Mouse (Mus musculus): ENCODE measurements around the gene Dlk2. TPM values are rescaled to one million over a fixed set of nuclear protein-coding genes. Genes with fewer than 3 reads are reported as not detected.
A peak's percentile ranks its signal among the peaks of the same experiment; 100 is the strongest.

Gene Dlk2
- polyA plus RNA-seq, 1 experiment from 2014 or later: 5.7 TPM

DNA sequence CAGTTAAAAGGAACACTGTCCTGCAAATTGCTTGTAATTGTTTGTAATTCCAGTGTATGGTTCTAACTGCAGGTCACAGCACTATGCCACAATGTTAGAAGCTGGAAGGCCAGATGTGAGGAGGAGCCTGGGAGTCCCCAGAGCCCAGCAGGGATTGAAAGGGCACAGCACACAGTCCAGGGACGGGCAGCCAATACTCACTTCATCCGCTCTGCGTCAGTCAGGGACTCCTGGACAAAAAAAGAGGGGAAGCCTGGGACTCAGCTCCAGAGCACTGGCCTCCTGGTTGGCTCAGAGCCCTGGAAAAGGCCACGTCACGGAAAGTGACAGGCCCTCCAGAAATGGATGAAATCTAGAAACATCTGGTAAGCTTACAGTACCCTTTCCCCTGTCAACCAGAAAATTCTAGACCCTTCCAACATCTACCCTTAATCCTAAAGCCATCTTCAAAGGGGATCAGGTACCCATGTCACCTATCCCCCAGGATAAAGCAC is 35.0 kb upstream of the Dlk2 start:
- no peak for ATAC-seq (ENCODE audit: insufficient read depth, low FRiP score, low read depth)
- Histone ChIP-seq H3K27me3 (replicated peaks) (no peaks in the 10 kb centered on the region), H3K27ac (no peak overlapping the region), H3K4me3 (replicated peaks) (no peak overlapping the region), H3K9ac (no peak overlapping the region), H3K4me2 (no peak overlapping the region), H3K4me1 (0 out of 2 replicates have a peak, but pooled peaks cover 9% of the 10 kb centered on the region), H3K9me3 (no peaks in the 10 kb centered on the region), H3K36me3 (peaks cover 63% of the 10 kb centered on the region)
- 87% methylated on average over 5 of the region's 5 CpGs for WGBS

DNA sequence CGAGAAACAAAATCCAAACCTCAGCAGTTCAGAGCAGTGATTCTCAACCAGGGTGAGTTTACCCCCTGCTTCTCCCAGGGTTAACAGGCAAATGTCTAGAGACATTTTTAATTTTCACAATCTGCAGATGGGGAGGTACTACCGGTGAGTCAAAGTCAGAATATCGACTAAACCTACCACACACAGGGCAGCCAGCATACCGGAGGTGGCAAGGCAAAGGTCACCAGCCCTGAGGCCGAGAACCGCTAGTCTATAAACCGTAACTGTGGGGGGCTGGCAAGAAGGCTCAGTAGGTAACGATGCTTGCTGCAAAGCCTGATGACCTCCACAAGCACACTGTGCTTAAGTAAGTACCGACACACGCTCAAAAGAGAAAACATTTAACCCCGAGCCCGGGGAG is 31.7 kb upstream of the Dlk2 start:
- Histone ChIP-seq H3K27ac (no peak overlapping the region; the same call in 1 of the 2 replicates), H3K36me3 (peaks cover 39% of the 10 kb centered on the region), H3K27me3 (replicated peaks) (no peaks in the 10 kb centered on the region), H3K9ac (no peak overlapping the region), H3K4me2 (no peak overlapping the region), H3K4me3 (replicated peaks) (no peak overlapping the region), H3K9me3 (no peaks in the 10 kb centered on the region), H3K4me1 (peaks cover 21% of the 10 kb centered on the region)
- ATAC-seq (ENCODE audit: insufficient read depth, low FRiP score, low read depth): no peak
- 87% methylated on average over 12 of the region's 12 CpGs for WGBS

DNA sequence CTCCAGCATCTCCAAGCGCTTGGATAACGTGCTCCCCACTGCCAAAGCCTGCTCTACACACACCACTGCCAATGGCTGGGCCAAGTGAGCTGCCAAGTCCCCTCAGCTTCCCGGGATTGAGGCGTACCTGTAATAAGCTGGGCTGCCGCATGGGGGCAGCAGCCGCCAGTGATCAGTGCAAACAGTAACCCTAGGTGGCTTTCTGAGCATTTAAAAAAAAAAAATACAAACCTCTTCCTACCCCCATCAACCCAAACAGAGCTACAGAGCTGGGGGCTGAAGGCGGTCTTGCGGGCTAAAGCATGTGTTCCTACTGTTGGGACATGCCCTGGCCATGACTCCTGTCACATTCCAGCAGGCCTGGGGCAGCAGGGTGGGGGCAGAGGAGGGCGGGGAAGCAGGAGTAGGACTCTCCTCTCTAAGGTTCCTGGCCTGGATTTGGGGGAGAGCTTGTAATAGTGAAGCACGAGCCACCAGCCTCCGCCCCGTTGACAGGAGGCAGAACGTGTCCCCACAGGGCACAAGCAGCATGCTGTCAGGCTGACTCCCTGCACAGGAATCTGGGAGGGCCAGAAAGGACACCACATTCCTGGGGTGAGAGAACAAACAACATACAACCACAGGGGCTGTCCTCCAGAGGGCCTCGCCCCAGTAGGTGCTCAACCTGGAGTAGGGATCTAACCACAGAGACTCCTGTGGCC is 31.2 kb upstream of the Dlk2 start:
- peaks cover 37% of the 10 kb centered on the region for H3K36me3 ChIP-seq
- peak; percentile 62 for ATAC-seq (ENCODE audit: insufficient read depth, low FRiP score, low read depth)
- peaks cover 22% of the 10 kb centered on the region for H3K4me1 ChIP-seq
- H3K9me3 ChIP-seq: no peaks in the 10 kb centered on the region
- H3K4me2 ChIP-seq: no peak overlapping the region
- H3K27ac ChIP-seq: peak overlapping the region; percentile 70; the same call in 1 of the 2 replicates
- H3K4me3 ChIP-seq (replicated peaks): no peak overlapping the region
- H3K9ac ChIP-seq: no peak overlapping the region
- 25% methylated on average over 14 of the region's 14 CpGs for WGBS
- H3K27me3 ChIP-seq (replicated peaks): no peaks in the 10 kb centered on the region

DNA sequence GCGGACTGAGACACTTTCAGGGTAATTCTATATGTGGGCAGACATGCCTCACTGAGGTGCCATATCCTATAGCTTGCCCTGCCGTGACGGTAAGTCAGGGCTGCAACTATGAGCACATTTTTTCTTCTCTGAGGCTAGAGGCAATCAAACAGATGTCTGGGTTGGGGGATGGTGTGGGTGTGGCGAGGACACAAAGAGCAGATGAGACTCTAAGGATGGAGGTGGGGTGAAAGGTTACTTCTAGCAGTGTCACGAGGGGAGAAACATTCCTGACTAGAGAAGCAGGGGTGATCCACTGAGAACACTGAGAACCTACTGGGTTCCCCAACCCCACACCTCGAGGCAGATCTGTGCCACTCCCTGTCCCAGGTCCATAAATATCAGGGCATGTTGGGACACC is 30.2 kb upstream of the Dlk2 start:
- no peak overlapping the region for H3K4me3 ChIP-seq (replicated peaks)
- H3K36me3 ChIP-seq: peaks cover 35% of the 10 kb centered on the region
- H3K4me1 ChIP-seq: peaks cover 22% of the 10 kb centered on the region
- peak overlapping the region; percentile 70 for H3K27ac ChIP-seq
- H3K27me3 ChIP-seq (replicated peaks): no peaks in the 10 kb centered on the region
- no peak overlapping the region for H3K4me2 ChIP-seq
- ATAC-seq (ENCODE audit: insufficient read depth, low FRiP score, low read depth): no peak
- no peak overlapping the region for H3K9ac ChIP-seq
- no peaks in the 10 kb centered on the region for H3K9me3 ChIP-seq
- WGBS: 49% methylated on average over 6 of the region's 6 CpGs

DNA sequence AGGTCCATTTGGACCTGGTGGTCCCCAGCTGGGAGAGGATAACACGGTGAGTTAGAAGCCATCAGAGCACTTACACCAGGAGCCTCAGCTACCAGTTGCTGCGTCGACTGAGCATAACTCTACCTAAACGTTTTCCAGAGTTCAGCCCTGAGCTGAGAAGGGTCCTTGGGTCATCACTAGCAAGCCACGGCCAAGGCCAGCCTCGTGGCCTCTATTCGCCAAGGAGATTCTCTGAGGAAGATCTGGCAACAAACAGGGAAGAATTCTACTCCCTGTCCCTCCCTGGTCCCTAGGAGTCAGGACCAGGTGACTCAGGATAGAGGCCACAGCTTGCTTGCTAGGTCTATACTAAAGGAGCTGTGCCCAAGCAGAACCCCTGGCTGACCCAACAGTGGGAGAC is 29.7 kb upstream of the Dlk2 start:
- no peak overlapping the region for H3K9ac ChIP-seq
- no peak overlapping the region for H3K4me3 ChIP-seq (replicated peaks)
- H3K27me3 ChIP-seq (replicated peaks): no peaks in the 10 kb centered on the region
- H3K4me2 ChIP-seq: no peak overlapping the region
- peaks cover 22% of the 10 kb centered on the region for H3K4me1 ChIP-seq
- H3K9me3 ChIP-seq: no peaks in the 10 kb centered on the region
- peaks cover 31% of the 10 kb centered on the region for H3K36me3 ChIP-seq
- 79% methylated on average over 7 of the region's 7 CpGs for WGBS
- no peak overlapping the region for H3K27ac ChIP-seq
- no peak for ATAC-seq (ENCODE audit: insufficient read depth, low FRiP score, low read depth)

DNA sequence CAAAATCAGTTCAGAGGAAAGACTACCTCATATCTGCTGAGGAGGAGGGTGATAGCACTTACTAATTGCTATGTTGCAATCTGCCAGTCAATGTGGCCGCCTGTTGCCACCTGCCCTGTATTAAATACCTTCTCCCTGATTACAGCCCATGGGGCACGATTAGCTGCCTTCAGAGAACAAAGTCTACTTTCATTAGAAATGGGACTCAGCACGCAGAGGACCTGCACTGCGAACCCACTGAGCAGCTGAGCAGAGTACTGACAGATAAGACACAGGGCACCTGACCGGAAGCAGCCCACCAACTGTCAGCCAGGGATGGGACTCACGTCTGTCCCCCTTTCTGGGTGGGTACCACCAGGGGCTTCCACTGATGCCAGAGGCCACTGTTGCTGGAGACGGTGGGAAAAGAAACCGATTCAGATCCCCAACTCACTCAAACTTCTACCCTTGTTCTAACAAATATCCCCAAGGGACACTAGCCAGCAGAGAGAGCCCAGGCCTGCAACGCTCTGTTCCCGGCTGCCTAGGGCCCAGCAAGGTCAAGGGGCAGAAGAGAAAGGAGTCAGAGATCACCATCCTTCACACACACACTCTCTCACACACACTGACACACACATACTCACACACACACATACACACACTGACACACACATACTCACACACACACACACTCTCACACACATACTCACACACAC is 29.0 kb upstream of the Dlk2 start:
- Histone ChIP-seq H3K4me1 (peaks cover 22% of the 10 kb centered on the region), H3K4me2 (no peak overlapping the region), H3K9ac (no peak overlapping the region), H3K36me3 (peaks cover 24% of the 10 kb centered on the region), H3K27me3 (replicated peaks) (no peaks in the 10 kb centered on the region), H3K4me3 (replicated peaks) (no peak overlapping the region), H3K9me3 (no peaks in the 10 kb centered on the region), H3K27ac (0 out of 2 replicates have a peak overlapping the region, but pooled peaks have one; percentile 6)
- no peak; the same call in 1 of the 2 replicates for ATAC-seq (ENCODE audit: insufficient read depth, low FRiP score, low read depth)
- WGBS: 65% methylated on average over 10 of the region's 10 CpGs

DNA sequence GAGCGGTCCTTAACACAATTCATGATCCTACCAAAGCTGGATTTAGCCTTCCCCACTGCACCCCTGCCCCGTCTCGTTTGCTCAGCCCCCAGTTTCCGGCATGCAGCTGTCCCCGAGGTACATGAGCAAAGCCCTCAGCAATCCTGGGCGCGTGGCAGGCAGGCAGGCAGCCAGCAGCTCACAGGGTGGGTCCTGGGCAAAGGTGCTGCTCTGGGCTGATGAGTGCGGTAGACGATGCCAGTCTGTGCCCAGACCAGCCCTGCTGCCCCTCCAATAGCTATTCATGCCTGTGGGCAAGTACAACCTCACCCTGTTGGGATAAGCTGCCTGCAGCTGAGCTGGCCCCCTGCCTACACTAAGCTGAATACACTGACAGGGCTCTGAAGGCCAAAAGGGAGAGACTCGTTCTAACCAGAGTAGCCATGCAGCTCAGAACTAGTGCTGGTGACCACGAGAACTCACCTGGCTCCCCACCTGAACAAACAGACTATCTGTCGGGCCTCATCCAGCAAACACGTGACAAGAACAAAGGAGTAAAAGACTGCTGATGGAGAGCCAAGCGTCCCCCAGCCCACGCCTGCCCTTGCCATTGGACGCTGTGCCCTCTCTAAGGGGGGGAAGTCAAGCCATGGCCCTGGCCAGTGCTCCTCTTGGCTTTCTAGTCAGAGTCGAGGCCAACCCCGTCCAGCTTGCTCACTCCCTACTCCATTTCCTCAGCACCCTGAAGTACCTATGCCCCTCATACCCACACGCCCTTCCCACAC is 27.3 kb upstream of the Dlk2 start:
- Histone ChIP-seq H3K9ac (no peak overlapping the region), H3K9me3 (no peaks in the 10 kb centered on the region), H3K27me3 (replicated peaks) (no peaks in the 10 kb centered on the region), H3K4me2 (no peak overlapping the region), H3K4me3 (replicated peaks) (no peak overlapping the region), H3K4me1 (peaks cover 22% of the 10 kb centered on the region), H3K27ac (peak overlapping the region; percentile 48), H3K36me3 (peaks cover 20% of the 10 kb centered on the region; the same call in 1 of the 2 replicates)
- ATAC-seq (ENCODE audit: insufficient read depth, low FRiP score, low read depth): no peak
- WGBS: 67% methylated on average over 19 of the region's 19 CpGs

DNA sequence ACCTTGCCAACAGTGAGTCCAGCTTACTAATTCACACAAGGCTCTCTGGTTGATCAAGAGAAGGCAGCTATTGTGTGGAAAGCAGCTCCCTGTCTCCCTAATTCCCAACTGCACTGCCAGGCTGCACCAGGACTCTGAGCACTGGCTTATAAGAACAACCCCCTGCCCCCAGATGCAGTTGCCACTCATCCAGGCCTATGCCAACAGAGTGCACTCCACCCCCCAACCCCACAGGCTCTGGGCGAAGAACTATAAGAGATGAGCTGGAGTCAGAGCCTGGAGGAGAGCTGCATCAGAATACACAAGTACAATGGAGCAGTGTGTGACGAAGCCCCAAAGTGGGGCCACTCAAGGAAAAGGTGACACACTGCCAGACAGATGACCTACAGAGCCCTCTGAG is 25.2 kb upstream of the Dlk2 start:
- WGBS: 91% methylated on average over 2 of the region's 2 CpGs
- H3K9ac ChIP-seq: no peak overlapping the region
- 0 out of 2 replicates have a peak, but pooled peaks cover 20% of the 10 kb centered on the region for H3K36me3 ChIP-seq
- H3K27me3 ChIP-seq (replicated peaks): no peaks in the 10 kb centered on the region
- peaks cover 13% of the 10 kb centered on the region for H3K4me1 ChIP-seq
- no peak overlapping the region for H3K27ac ChIP-seq
- no peak for ATAC-seq (ENCODE audit: insufficient read depth, low FRiP score, low read depth)
- H3K9me3 ChIP-seq: no peaks in the 10 kb centered on the region
- no peak overlapping the region for H3K4me3 ChIP-seq (replicated peaks)
- H3K4me2 ChIP-seq: no peak overlapping the region

DNA sequence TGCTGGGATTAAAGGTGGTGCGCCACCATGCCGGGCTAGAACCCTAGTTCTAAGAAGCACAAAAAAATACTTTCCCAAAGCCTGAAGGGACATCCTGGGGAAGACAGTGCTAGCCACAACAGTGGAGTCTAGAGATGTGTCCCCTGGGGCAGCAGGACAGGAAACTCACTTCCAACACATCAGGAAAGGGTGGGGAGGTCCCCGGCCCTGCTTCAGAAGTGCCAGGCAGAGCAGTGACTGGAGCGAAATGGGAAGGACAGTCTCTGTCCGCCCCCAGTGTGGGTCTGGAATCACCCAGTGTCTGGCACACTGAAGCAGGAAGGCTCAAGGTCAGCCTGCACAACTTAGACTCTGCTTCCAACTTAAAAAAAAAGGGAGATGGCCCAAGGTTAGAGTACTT is 24.5 kb upstream of the Dlk2 start:
- Histone ChIP-seq H3K27ac (no peak overlapping the region), H3K9me3 (no peaks in the 10 kb centered on the region), H3K4me3 (replicated peaks) (no peak overlapping the region), H3K36me3 (0 out of 2 replicates have a peak, but pooled peaks cover 20% of the 10 kb centered on the region), H3K4me1 (peaks cover 13% of the 10 kb centered on the region), H3K9ac (no peak overlapping the region), H3K27me3 (replicated peaks) (no peaks in the 10 kb centered on the region), H3K4me2 (no peak overlapping the region)
- ATAC-seq (ENCODE audit: insufficient read depth, low FRiP score, low read depth): no peak
- 85% methylated on average over 5 of the region's 5 CpGs for WGBS

DNA sequence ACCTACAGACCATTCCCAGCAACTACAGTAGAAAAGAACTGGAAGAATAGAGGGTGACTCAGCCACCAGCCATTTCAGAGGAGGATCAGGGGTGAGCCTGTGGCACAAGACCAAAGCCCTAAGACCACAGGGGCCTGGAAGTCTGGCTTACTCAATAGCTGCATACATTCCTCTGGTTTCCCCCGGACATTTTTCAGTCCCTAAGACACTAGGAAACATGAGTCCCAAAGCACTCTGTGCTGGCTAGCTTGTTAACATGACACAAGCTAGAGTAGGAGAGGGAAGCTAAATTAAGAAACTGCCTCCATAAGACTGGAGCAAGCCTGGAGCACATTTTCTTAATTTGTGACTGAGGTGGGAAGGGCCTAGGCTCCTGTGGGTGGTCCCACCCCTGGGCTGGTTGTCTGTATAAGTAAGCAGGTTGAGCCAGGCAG is 23.4 kb upstream of the Dlk2 start:
- ATAC-seq (ENCODE audit: insufficient read depth, low FRiP score, low read depth): no peak
- no peak overlapping the region for H3K4me3 ChIP-seq (replicated peaks)
- no peak overlapping the region for H3K27ac ChIP-seq

DNA sequence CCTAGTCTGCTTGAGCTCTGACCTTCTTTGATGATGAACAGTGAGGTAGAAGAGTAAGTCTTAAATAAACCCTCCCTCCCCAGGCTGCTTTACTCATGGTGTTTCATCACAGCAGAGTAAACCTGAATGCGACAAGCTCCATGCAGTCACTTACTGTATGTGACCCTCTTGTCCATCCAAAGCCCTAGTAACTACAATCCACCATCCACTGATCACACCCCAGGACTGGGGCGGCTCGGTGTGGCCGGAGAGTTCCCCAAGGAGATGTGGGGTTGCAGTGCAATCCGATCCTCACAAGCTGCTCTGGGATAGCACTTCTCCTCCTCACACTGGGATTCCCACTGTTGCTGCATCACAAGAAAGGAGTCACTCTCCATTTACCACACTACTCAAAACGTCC is 22.8 kb upstream of the Dlk2 start:
- Histone ChIP-seq H3K36me3 (0 out of 2 replicates have a peak, but pooled peaks cover 30% of the 10 kb centered on the region), H3K27ac (no peak overlapping the region), H3K9me3 (no peaks in the 10 kb centered on the region), H3K27me3 (replicated peaks) (no peaks in the 10 kb centered on the region), H3K4me1 (peaks cover 12% of the 10 kb centered on the region), H3K9ac (no peak overlapping the region), H3K4me3 (replicated peaks) (no peak overlapping the region), H3K4me2 (no peak overlapping the region)
- no peak for ATAC-seq (ENCODE audit: insufficient read depth, low FRiP score, low read depth)
- 73% methylated on average over 6 of the region's 6 CpGs for WGBS

More for the DNA sequence above, 23.4 kb upstream of the Dlk2 start:
- Histone ChIP-seq H3K9ac (no peak overlapping the region), H3K27me3 (replicated peaks) (no peaks in the 10 kb centered on the region), H3K36me3 (0 out of 2 replicates have a peak, but pooled peaks cover 26% of the 10 kb centered on the region), H3K4me2 (no peak overlapping the region), H3K4me1 (peaks cover 13% of the 10 kb centered on the region), H3K9me3 (no peaks in the 10 kb centered on the region)
- WGBS: 63% methylated on average over 1 of the region's 1 CpGs

Measured in stomach, embryonic 15.5 days (tissue).